Mouse (Mus musculus) embryonic facial prominence, embryonic 14.5 days (tissue): ENCODE measurements around the gene Recql5. TPM values are rescaled to one million over a fixed set of nuclear protein-coding genes. Genes with fewer than 3 reads are reported as not detected.

ENCODE experiments used
- ATAC-seq: fragments of 200-750 bp; cut with Nextera tagmentation; 2 replicates; pipeline ENCODE4 v1.8.0; 2017; ENCODE audit warnings: low read depth, moderate number of reproducible peaks, moderate TSS enrichment
- DNase-seq: peaks from one replicate; pipeline ENCODE4 v3.0.0-alpha.2; 2015; ENCODE audit warnings: low spot score
- H3K27ac ChIP-seq: fragments of 300-500 bp; sonication (generic); replicated peaks from 2 replicates; pipeline ENCODE4 v1.5.1; 2014; ENCODE audit warnings: low read depth, mild to moderate bottlenecking, low read length, moderate library complexity
- H3K27me3 ChIP-seq: fragments of 300-500 bp; sonication (generic); replicated peaks from 2 replicates; pipeline ENCODE4 v1.6.1; 2014; ENCODE audit warnings: low read length; ENCODE audit not compliant: control insufficient read depth, insufficient read depth
- H3K36me3 ChIP-seq: fragments of 300-500 bp; sonication (generic); 2 replicates; pipeline ENCODE4 v1.6.1; 2014; ENCODE audit warnings: low read length, mixed read lengths; ENCODE audit not compliant: control insufficient read depth, insufficient read depth
- H3K4me1 ChIP-seq: fragments of 300-500 bp; sonication (generic); 2 replicates; pipeline ENCODE4 v1.6.1; 2014; ENCODE audit warnings: antibody characterized with exemption, low read length; ENCODE audit not compliant: control insufficient read depth, insufficient read depth
- H3K4me2 ChIP-seq: fragments of 300-500 bp; sonication (generic); 2 replicates; pipeline ENCODE4 v1.6.1; 2014; ENCODE audit warnings: low read depth, mild to moderate bottlenecking, low read length, moderate library complexity, mixed read lengths
- H3K4me3 ChIP-seq: fragments of 300-500 bp; sonication (generic); 2 replicates; pipeline ENCODE4 v1.5.1; 2014; ENCODE audit warnings: low read depth, mild to moderate bottlenecking, low read length
- H3K9ac ChIP-seq: fragments of 300-500 bp; sonication (generic); 2 replicates; pipeline ENCODE4 v1.6.1; 2014; ENCODE audit warnings: low read depth, mild to moderate bottlenecking, low read length, moderate library complexity, mixed read lengths
- H3K9me3 ChIP-seq: fragments of 300-500 bp; sonication (generic); 2 replicates; pipeline ENCODE4 v1.6.1; 2016; ENCODE audit warnings: low read length; ENCODE audit not compliant: control insufficient read depth
- WGBS: fragments of 180-500 bp; shearing (Covaris S2); extraction: QIAGEN DNeasy Blood & Tissue Kit; methylation state at CpG from one replicate; pipeline ENCODE4 v1.1.7; 2014; 5-methylcytosine and 5-hydroxymethylcytosine counted together
- polyA plus RNA-seq: library from polyadenylated mRNA; unstranded; fragments of >200 nt; fragmentation: Nextera tagmentation; extraction: Ambion mirVana; gene quantifications from 2 replicates; pipeline ENCODE4 v1.2.1, GENCODE M21; 2014

Gene Recql5
- polyA plus RNA-seq, 1 experiment from 2014 or later, result 13.3 TPM

DNA sequence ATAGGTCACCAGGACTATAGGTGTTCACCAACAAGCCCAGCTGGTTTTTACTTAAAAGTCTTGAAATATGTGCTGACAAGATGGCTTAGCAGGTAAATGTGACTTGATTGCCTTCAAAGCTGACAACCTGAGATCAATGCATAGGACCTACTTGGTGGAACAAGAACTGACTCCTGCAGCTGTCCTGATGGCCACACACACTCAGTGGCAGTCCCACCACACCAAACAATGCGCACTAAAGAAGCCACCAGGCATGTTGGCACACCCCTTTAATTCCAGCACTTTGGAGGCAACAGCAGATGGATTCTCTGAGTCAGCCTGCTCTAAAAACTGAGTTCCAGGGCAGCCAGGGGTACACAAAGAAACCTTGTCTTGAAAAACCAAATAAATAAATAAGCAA lies 11.3 kb downstream of the Recql5 start:
- no peak overlapping the region for H3K4me2 ChIP-seq
- H3K9me3 ChIP-seq, result no peaks in the 10 kb centered on the region
- ATAC-seq (no peak), DNase-seq (no peak)
- H3K27me3 ChIP-seq, result no peaks in the 10 kb centered on the region
- no peaks in the 10 kb centered on the region for H3K4me1 ChIP-seq
- H3K36me3 ChIP-seq, result peaks cover 42% of the 10 kb centered on the region
- no peak overlapping the region for H3K27ac ChIP-seq
- no peak overlapping the region for H3K9ac ChIP-seq
- H3K4me3 ChIP-seq, result no peak overlapping the region
- WGBS, result 91% methylated on average over 1 of the region's 1 CpGs

DNA sequence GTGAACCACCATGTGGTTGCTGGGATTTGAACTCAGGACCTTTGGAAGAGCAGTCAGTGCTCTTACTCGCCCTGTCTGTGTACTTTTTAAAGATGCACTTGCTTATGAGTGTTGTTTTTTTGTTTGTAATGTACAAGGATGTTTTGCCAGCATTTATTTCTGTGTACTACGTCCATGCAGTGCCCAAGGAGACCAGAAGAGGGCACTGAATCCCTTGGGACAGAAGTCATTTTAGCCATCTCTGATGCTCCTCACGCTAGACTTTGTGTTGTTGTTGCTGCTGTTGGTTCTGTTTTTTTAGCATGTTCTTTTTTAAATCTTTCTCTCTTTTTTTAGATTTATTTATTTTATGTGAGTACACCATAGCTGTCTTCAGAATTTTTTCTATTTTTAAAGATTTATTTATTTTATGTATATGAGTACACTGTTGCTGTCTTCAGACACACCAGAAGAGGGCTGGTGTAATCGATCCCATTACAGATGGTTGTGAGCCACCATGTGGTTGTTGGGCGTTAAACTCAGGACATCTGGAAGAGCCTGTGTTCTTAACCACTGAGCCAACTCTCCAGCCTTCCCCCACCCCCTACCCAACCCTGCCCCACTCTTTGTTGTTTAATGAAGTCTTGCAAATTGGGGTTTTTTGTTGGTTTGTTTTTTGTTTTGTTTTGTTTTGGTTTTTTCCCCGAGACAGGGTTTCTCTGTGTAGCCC lies 13.0 kb downstream of the Recql5 start:
- WGBS, result 46% methylated on average over 6 of the region's 6 CpGs
- H3K27ac ChIP-seq, result no peak overlapping the region
- no peaks in the 10 kb centered on the region for H3K4me1 ChIP-seq
- H3K4me2 ChIP-seq, result no peak overlapping the region
- peaks cover 46% of the 10 kb centered on the region for H3K36me3 ChIP-seq
- H3K9ac ChIP-seq, result no peak overlapping the region
- peak; percentile 47 for DNase-seq
- H3K9me3 ChIP-seq, result no peaks in the 10 kb centered on the region
- no peak overlapping the region for H3K4me3 ChIP-seq
- H3K27me3 ChIP-seq, result no peaks in the 10 kb centered on the region
- ATAC-seq, result no peak

DNA sequence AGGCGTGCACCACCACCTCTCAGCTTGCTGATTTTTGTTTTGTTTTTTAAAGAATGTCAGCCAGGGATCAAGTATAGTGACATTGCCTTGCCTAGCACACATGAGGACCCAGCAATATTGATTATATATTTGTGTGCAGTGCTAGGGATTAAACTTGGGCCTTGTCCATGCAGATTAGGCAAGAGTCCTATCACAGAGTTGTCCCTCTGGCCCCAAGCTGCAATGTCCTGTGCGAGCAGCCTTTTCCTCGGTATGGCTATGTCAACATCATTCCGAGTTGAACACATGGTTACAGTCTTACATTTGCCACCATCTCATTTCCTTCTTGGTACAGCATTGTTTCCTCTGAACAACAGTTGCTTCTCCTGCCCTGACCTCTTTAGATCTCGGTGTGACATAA lies 14.2 kb downstream of the Recql5 start:
- DNase-seq, result no peak
- Histone ChIP-seq H3K4me3 (no peak overlapping the region), H3K4me1 (no peaks in the 10 kb centered on the region), H3K27ac (no peak overlapping the region), H3K36me3 (peaks cover 47% of the 10 kb centered on the region), H3K27me3 (no peaks in the 10 kb centered on the region), H3K4me2 (no peak overlapping the region), H3K9ac (no peak overlapping the region), H3K9me3 (no peaks in the 10 kb centered on the region)
- WGBS, result 94% methylated on average over 5 of the region's 5 CpGs
- no peak for ATAC-seq

DNA sequence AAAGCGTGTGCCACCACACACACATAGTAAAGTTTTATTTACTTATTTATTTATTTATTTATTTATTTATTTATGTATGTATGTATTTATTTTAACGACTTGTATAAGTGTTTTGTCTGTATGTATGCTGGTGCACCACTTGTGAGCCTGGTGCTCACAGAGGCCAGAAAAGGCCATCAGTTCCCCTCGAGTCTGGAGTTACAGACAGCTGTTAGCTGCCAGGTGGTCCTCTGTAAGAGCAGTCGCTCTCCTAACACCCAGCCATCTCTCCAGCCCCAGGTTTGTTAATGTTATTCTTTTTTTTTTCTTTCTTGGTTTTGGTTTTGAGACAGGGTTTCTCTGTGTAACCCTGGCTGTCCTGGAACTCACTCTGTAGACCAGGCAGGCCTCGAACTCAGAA lies 14.6 kb downstream of the Recql5 start:
- Histone ChIP-seq H3K27ac (no peak overlapping the region), H3K36me3 (peaks cover 51% of the 10 kb centered on the region), H3K9me3 (no peaks in the 10 kb centered on the region), H3K27me3 (no peaks in the 10 kb centered on the region), H3K4me2 (no peak overlapping the region), H3K4me3 (no peak overlapping the region), H3K9ac (no peak overlapping the region), H3K4me1 (no peaks in the 10 kb centered on the region)
- DNase-seq (no peak), ATAC-seq (no peak)
- 84% methylated on average over 5 of the region's 5 CpGs for WGBS

DNA sequence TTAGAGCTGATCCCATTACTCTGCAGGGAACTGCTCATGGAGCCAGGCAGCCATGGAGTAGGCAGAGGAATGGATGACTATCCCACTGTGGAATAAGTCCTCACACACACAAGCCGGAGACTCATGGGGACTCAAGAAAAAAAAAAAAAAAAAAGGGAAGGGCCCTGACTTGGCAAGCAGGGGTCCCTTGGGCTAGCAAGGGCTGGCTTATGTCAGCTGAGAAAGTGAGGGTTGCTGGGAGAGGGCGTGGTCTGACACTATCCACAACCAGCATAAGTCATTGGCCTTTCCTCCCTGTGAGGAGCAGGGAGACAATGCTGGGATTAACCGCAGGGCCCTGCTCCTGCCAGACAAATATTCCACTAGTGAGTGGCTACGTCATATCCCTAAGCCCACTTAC lies 16.7 kb downstream of the Recql5 start:
- Histone ChIP-seq H3K4me3 (no peak overlapping the region), H3K4me2 (no peak overlapping the region), H3K9ac (no peak overlapping the region), H3K36me3 (peaks cover 41% of the 10 kb centered on the region), H3K27ac (no peak overlapping the region), H3K9me3 (no peaks in the 10 kb centered on the region), H3K27me3 (no peaks in the 10 kb centered on the region), H3K4me1 (no peaks in the 10 kb centered on the region)
- WGBS, result 94% methylated on average over 4 of the region's 4 CpGs
- DNase-seq, result no peak
- ATAC-seq, result no peak

DNA sequence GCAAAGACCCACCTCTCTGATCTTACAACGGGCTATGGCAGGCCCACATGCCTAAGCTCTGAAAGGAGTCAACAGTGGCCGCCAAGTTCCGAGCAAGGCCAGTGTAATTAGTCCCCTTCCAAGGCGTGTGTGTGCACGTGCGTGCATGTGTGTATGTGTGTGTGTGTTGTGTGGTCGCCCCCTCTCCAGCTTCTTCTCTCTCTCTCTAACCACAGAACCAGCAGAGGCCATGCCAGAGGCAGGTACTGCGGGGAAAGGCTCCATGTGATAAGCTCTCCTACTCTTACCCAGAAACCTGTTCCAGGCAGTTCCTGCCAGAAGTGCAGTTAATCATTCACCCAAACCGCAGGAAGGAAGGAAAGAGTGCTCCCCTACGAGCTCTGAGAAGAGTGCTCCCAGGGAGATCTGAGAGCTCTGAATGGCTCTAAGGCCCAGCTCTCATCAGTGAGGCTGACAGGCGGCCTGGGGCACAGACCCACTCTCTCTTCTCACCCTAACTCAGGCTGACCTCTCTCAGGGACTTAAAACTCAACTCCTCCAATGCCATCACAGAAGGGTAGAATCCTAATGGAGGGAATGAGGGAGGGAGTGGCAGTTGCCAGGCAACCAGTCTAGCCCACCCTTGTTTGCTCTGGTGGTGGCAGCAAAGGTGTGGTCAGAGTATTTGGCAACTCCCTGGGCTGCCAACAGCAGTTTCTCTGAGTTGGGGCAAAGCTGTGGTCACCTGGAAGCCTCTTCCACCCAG lies 21.5 kb downstream of the Recql5 start, which contains the start of gene Smim6:
Gene Smim6, plus strand, starts transcription at position 386 of the 745 bp plus-strand sequence.
- DNase-seq (no peak), ATAC-seq (no peak)
- 77% methylated on average over 11 of the region's 11 CpGs for WGBS
- H3K36me3 ChIP-seq, result peaks cover 39% of the 10 kb centered on the region; the same call in 1 of the 2 replicates
- no peaks in the 10 kb centered on the region for H3K9me3 ChIP-seq
- no peak within 1 kb of the TSS for H3K4me2 ChIP-seq
- H3K27me3 ChIP-seq, result no peaks in the 10 kb centered on the region
- no peaks in the 10 kb centered on the region for H3K4me1 ChIP-seq
- H3K9ac ChIP-seq, result no peak within 1 kb of the TSS
- peak within 1 kb of the TSS; percentile 15; the same call in 1 of the 2 replicates for H3K27ac ChIP-seq
- H3K4me3 ChIP-seq, result no peak within 1 kb of the TSS

DNA sequence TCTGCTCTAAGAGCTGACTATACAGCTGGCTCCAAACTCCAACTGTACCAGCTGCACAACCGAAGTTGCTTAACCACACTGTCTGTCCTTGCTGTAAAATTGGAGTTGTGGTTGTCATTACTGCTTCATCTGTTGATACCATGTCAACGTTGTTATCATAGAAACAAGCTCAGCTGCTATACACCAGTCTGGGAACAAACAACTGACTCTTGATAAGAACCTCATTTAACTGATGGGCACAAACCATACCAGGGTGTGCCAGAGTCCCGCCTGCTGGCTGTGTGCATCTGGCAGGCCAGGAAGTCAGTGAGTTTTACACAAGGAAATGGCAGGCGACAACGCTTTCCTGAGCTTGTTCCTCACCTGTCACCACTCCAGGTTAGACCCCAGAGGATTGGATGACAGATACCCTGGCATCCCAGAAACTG lies 22.1 kb downstream of the Recql5 start:
- Histone ChIP-seq H3K4me2 (no peak overlapping the region), H3K4me1 (no peaks in the 10 kb centered on the region), H3K27me3 (no peaks in the 10 kb centered on the region), H3K9ac (no peak overlapping the region), H3K9me3 (no peaks in the 10 kb centered on the region), H3K4me3 (no peak overlapping the region), H3K36me3 (peaks cover 35% of the 10 kb centered on the region; the same call in 1 of the 2 replicates), H3K27ac (peak overlapping the region; percentile 15; the same call in 1 of the 2 replicates)
- 91% methylated on average over 5 of the region's 5 CpGs for WGBS
- peak; percentile 44; the same call in 1 of the 2 replicates for ATAC-seq
- peak; percentile 29 for DNase-seq

DNA sequence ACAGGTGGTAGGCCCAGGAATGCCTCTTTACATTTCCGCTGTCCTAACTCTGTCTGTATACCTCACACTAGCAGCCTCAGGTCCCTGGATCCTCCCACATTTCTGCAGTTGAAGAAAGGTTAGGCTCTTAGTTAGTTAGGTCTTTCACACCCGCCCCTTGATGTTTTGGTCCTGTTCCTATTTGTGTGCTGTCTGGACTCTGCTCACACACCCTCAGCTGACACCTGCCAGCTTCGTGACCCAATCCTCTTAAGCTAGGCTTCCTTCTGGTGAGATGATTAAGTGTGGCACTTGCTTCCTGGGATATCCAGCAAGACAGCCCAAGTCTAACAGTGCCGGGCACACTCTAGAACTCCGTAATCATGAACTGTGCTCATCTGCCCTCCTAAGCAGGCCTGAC lies 26.8 kb downstream of the Recql5 start:
- peaks cover 23% of the 10 kb centered on the region for H3K4me1 ChIP-seq
- peaks cover 14% of the 10 kb centered on the region; the same call in 1 of the 2 replicates for H3K36me3 ChIP-seq
- no peak overlapping the region for H3K27ac ChIP-seq
- H3K9ac ChIP-seq, result no peak overlapping the region
- no peak overlapping the region for H3K4me2 ChIP-seq
- no peaks in the 10 kb centered on the region for H3K9me3 ChIP-seq
- ATAC-seq (no peak), DNase-seq (no peak)
- no peaks in the 10 kb centered on the region for H3K27me3 ChIP-seq
- no peak overlapping the region for H3K4me3 ChIP-seq
- 92% methylated on average over 5 of the region's 5 CpGs for WGBS
